Mouse (Mus musculus): ENCODE measurements around the gene Ckm. TPM values are rescaled to one million over a fixed set of nuclear protein-coding genes. Genes with fewer than 3 reads are reported as not detected.

The Ckm gene
- polyA plus RNA-seq, 1 experiment: 1,561 TPM

GRCm38 (mm10) chr7:19455186-19455585, 50.6 kb downstream of the Ckm start:
- no peak overlapping the region for H3K4me2 ChIP-seq (ENCODE audit: low read depth)
- H3K79me2 ChIP-seq (ENCODE audit: control insufficient read depth, insufficient read depth): peaks cover 20% of the 10 kb centered on the region
- no peaks in the 10 kb centered on the region for H3K27me3 ChIP-seq (ENCODE audit: control insufficient read depth, insufficient read depth, insufficient read length)
- no peak overlapping the region for H3K4me3 ChIP-seq
- no peak overlapping the region for H3ac ChIP-seq (ENCODE audit: control insufficient read depth, insufficient read length)
- no peak for TF ChIP-seq E2F4 (IDR thresholded peaks at IDR 0.05; ENCODE audit: insufficient read depth)
- no peak for TF ChIP-seq SRF (IDR thresholded peaks at IDR 0.05; ENCODE audit: control insufficient read depth, insufficient read length, low read depth)
- no peak for TF ChIP-seq POLR2AphosphoS2 (IDR thresholded peaks at IDR 0.05; ENCODE audit: insufficient read length, low read depth)
- no peak for TF ChIP-seq REST (IDR thresholded peaks at IDR 0.05; ENCODE audit: insufficient read depth, insufficient read length)
- TF ChIP-seq MYOG (IDR thresholded peaks at IDR 0.05; ENCODE audit: control insufficient read depth in 1 of 3, insufficient read depth in 1 of 3, insufficient read length in 2 of 3, low read depth in 2 of 3): no peak
- no peak for TF ChIP-seq MAX (IDR thresholded peaks at IDR 0.05; ENCODE audit: low read depth)
- TF ChIP-seq POLR2A (IDR thresholded peaks at IDR 0.05; ENCODE audit: insufficient read length, low read depth): no peak
- TF ChIP-seq USF1 (IDR thresholded peaks at IDR 0.05; ENCODE audit: low read depth): no peak
- no peak for TF ChIP-seq MYOD1 (IDR thresholded peaks at IDR 0.05; ENCODE audit: control insufficient read depth in 1 of 3, insufficient read length in 2 of 3, low read depth in 2 of 3)
- no peak for TF ChIP-seq TCF12 (IDR thresholded peaks at IDR 0.05; ENCODE audit: insufficient read depth, poor library complexity, severe bottlenecking)
- TF ChIP-seq TCF3 (IDR thresholded peaks at IDR 0.05; ENCODE audit: insufficient read length, low read depth): no peak
- TF ChIP-seq CEBPB (IDR thresholded peaks at IDR 0.05; ENCODE audit: insufficient read depth, poor library complexity, severe bottlenecking): no peak
- H3K36me3 ChIP-seq (ENCODE audit: control insufficient read depth, insufficient read depth): no peaks in the 10 kb centered on the region

GRCm38 (mm10) chr7:19455819-19456495, 51.4 kb downstream of the Ckm start:
- Histone ChIP-seq H3K4me2 (ENCODE audit: low read depth) (no peak overlapping the region), H3K36me3 (ENCODE audit: control insufficient read depth, insufficient read depth) (no peaks in the 10 kb centered on the region), H3K4me3 (peak overlapping the region; percentile 64), H3ac (ENCODE audit: control insufficient read depth, insufficient read length) (no peak overlapping the region), H3K27me3 (ENCODE audit: control insufficient read depth, insufficient read depth, insufficient read length) (no peaks in the 10 kb centered on the region), H3K79me2 (ENCODE audit: control insufficient read depth, insufficient read depth) (peaks cover 20% of the 10 kb centered on the region)
- TF ChIP-seq POLR2A (IDR thresholded peaks at IDR 0.05; ENCODE audit: insufficient read length, low read depth): no peak
- TF ChIP-seq SRF (IDR thresholded peaks at IDR 0.05; ENCODE audit: control insufficient read depth, insufficient read length, low read depth): no peak
- TF ChIP-seq CEBPB (IDR thresholded peaks at IDR 0.05; ENCODE audit: insufficient read depth, poor library complexity, severe bottlenecking): no peak
- TF ChIP-seq E2F4 (IDR thresholded peaks at IDR 0.05; ENCODE audit: insufficient read depth): no peak
- TF ChIP-seq MYOG (IDR thresholded peaks at IDR 0.05; ENCODE audit: control insufficient read depth in 1 of 3, insufficient read depth in 1 of 3, insufficient read length in 2 of 3, low read depth in 2 of 3): no peak
- TF ChIP-seq USF1 (IDR thresholded peaks at IDR 0.05; ENCODE audit: low read depth): no peak
- TF ChIP-seq TCF3 (IDR thresholded peaks at IDR 0.05; ENCODE audit: insufficient read length, low read depth): no peak

GRCm38 (mm10) chr7:19456628-19457027, 52.1 kb downstream of the Ckm start:
- no peak for TF ChIP-seq TCF12 (IDR thresholded peaks at IDR 0.05; ENCODE audit: insufficient read depth, poor library complexity, severe bottlenecking)
- TF ChIP-seq MYOD1 (IDR thresholded peaks at IDR 0.05; ENCODE audit: control insufficient read depth in 1 of 3, insufficient read length in 2 of 3, low read depth in 2 of 3): peak in 2 of 3 experiments; percentile 40 to 78
- H3K4me3 ChIP-seq: peak overlapping the region; percentile 64
- H3K36me3 ChIP-seq (ENCODE audit: control insufficient read depth, insufficient read depth): no peaks in the 10 kb centered on the region
- no peak overlapping the region for H3ac ChIP-seq (ENCODE audit: control insufficient read depth, insufficient read length)
- H3K4me2 ChIP-seq (ENCODE audit: low read depth): peak overlapping the region; percentile 69
- H3K79me2 ChIP-seq (ENCODE audit: control insufficient read depth, insufficient read depth): peaks cover 20% of the 10 kb centered on the region
- H3K27me3 ChIP-seq (ENCODE audit: control insufficient read depth, insufficient read depth, insufficient read length): no peaks in the 10 kb centered on the region

- TF ChIP-seq MYOD1 (IDR thresholded peaks at IDR 0.05; ENCODE audit: control insufficient read depth in 1 of 3, insufficient read length in 2 of 3, low read depth in 2 of 3): no peak
- no peak for TF ChIP-seq E2F4 (IDR thresholded peaks at IDR 0.05; ENCODE audit: insufficient read depth)
- no peak for TF ChIP-seq MYOG (IDR thresholded peaks at IDR 0.05; ENCODE audit: control insufficient read depth in 1 of 3, insufficient read depth in 1 of 3, insufficient read length in 2 of 3, low read depth in 2 of 3)
- TF ChIP-seq TCF12 (IDR thresholded peaks at IDR 0.05; ENCODE audit: insufficient read depth, poor library complexity, severe bottlenecking): no peak
- no peak for TF ChIP-seq TCF3 (IDR thresholded peaks at IDR 0.05; ENCODE audit: insufficient read length, low read depth)
- no peak for TF ChIP-seq CEBPB (IDR thresholded peaks at IDR 0.05; ENCODE audit: insufficient read depth, poor library complexity, severe bottlenecking)
- no peak for TF ChIP-seq POLR2A (IDR thresholded peaks at IDR 0.05; ENCODE audit: insufficient read length, low read depth)
- no peak for TF ChIP-seq MAX (IDR thresholded peaks at IDR 0.05; ENCODE audit: low read depth)
- TF ChIP-seq REST (IDR thresholded peaks at IDR 0.05; ENCODE audit: insufficient read depth, insufficient read length): no peak
- TF ChIP-seq USF1 (IDR thresholded peaks at IDR 0.05; ENCODE audit: low read depth): no peak
- no peak for TF ChIP-seq POLR2AphosphoS2 (IDR thresholded peaks at IDR 0.05; ENCODE audit: insufficient read length, low read depth)
- no peak for TF ChIP-seq SRF (IDR thresholded peaks at IDR 0.05; ENCODE audit: control insufficient read depth, insufficient read length, low read depth)
- Histone ChIP-seq H3K4me3 (peak overlapping the region; percentile 64), H3K27me3 (ENCODE audit: control insufficient read depth, insufficient read depth, insufficient read length) (no peaks in the 10 kb centered on the region), H3K36me3 (ENCODE audit: control insufficient read depth, insufficient read depth) (no peaks in the 10 kb centered on the region), H3K79me2 (ENCODE audit: control insufficient read depth, insufficient read depth) (peaks cover 20% of the 10 kb centered on the region), H3K4me2 (ENCODE audit: low read depth) (peak overlapping the region; percentile 69), H3ac (ENCODE audit: control insufficient read depth, insufficient read length) (peak overlapping the region; percentile 93)
Observed at GRCm38 (mm10) chr7:19457414-19458071, 53.0 kb downstream of the Ckm start.

All from myocyte (in vitro differentiated cells).